Mouse (Mus musculus) layer of hippocampus, postnatal 25 days (tissue): ENCODE measurements around the gene Tbccd1. TPM values are rescaled to one million over a fixed set of nuclear protein-coding genes. Genes with fewer than 3 reads are reported as not detected.

Source experiments
- DNase-seq, 2 experiments: peaks; one replicate each; pipeline ENCODE4 v3.0.0; 2022; ENCODE audit warnings: mixed read lengths in 2 of 2, low spot score in 1 of 2; ENCODE audit errors: extremely low spot score in 1 of 2
- total RNA-seq, 2 experiments: library from RNA; stranded (reverse); gene quantifications; 2 replicates each; pipeline ENCODE4 v1.2.3; 2021

Gene Tbccd1
- total RNA-seq, 2 experiments from 2014 or later: 13.7 to 14.6 TPM

DNA sequence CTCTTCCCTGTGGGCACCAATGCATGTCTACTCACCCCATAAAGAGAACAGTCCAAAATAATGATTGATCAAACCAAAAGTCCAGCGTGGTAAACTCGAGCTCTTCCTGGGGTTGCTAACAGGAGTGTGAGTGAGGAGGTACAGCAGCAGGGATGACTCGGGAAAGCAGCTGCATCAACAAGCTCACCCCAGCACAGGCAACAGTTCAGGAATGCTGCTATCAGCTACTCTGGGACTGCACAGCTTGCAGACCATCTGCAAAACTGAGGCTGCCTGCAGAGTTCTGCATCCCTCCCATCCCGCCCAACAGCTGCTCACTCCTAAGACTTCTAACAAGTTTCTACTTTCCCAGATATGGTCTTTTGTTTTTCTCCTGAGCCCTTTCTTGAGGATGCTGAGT, 15.9 kb upstream of the Tbccd1 start:
- DNase-seq: no peak

DNA sequence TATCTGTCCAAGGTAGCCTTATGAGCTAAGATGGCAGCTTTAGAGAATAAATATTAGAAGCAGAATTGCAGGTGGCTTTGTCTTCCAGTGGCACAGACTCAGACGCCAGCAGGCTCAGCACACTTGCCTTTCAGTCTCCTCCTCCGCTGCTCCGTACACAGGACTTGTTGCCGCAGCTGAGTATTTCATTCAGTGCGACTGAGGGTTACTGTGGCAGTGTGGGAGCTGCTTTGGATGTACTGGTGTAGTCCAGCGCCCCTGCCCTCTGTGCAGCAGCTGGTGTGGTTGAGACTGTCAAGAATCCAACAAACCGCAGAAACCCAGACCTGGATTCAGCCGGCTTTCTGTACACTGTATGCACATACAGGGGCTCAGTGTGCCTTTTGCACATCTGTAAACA, 14.9 kb upstream of the Tbccd1 start:
- DNase-seq: no peak

DNA sequence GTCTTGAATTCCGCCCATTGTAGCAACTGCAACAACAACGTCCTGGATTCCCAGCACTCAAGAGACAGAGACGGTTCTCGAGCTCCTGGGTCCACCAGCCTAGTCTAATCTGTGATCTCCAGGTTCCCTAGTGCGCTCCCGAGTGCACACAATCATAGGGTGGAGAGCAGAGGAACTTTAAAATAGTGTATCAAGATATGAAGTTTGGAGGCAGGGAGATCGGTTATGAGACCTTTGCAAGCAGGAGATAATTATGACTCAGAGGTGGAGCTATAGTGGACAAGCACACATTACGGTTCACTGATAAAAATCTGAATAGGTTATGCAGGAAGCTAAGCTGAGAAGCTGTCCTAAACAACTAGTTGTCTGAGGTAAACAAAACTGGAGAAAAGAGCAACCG, 696 bp downstream of the Tbccd1 start:
- DNase-seq: no peak

DNA sequence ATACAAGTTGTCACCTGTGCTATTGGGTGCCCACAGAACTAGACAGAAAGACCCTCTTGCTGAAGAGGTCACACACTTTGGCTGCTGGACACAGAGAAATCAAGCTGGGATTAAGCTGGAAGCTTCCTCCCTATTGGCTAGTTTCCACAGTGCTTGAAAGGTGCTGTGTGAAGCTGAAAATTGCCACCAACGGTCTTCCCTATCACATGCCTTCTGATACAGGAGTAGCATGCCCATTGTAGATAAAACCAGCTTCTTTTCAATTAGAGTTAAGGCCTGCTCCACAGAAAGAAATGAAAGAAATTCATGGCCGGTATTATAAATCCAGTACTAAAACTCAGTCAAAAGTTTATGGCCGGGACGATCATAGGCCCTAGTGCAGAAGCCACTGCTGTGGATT, 4.8 kb downstream of the Tbccd1 start:
- no peak for DNase-seq

DNA sequence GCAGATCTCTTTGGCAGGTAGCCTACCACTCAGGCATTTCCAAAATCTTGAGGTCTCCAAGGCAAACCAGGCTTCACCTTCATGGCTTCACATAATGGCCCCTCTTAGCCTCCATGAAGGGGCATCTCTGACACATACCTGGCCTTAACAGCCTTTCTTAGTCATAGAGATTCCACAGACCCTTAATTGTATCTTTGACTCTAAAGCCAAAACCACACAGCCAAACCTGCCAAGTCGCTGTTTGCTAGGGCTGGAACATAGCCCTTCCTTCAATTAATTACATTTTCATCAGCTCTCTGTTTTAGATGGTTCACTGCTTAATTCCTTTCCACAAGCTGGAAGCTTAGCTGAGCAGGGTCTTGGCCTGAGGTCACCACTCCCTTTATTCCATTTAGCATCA, 9.1 kb downstream of the Tbccd1 start:
- no peak for DNase-seq

DNA sequence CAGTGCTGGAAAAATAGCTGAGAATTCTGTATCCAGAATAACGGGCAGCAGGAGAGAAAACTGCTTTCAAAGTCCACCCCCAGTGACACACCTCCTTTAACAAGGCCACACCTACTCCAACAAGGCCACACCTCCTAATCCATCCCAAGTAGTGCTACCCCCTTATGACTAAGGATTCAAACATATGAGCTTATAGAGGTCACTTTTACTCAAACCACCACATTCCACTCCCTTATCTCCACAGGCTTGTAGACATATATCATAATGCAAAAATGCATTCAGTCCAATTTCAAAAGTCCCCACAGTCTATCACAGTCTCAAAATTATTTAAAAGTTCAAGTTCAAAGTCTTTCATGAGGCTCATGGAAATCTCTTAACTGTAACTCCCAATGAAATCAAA, 9.8 kb downstream of the Tbccd1 start:
- no peak for DNase-seq

DNA sequence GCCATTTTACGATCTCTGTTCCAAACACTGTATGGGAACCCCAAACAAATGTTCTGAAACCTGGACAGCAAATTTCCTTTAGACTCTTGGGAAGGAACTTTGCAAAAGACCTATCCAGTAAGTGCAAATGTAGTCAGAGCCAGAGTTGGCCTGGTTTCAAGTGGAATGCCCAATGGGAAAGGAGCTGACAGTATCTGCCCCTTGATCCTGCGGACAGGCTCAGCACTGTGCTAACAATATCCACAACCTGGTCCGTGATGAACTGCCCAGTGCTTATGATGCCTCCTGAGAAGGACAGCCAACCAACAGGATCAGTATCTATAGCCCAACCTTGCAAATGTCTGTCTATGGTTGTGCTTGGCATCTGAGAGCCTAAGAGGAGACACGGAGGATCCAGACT, 12.0 kb downstream of the Tbccd1 start:
- no peak for DNase-seq

DNA sequence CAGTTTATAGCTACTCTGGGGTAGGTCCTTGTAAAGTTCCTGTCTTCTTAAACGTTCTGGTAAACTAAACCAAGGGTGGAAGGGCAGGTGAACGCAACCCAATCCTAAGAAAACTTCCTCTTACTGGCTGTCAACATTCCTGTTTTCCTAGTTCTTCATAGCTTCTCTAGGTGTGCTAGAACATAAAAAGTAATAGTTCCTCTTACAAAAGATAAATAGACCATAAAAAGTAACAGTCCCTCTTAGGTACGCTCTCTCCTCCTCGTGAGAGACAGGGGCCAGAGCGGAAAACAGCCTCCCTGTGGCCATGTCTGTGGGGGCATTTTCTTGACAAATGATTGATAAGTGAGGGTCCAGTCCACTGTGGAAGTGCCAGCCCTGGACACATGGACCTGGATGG, 12.6 kb downstream of the Tbccd1 start:
- DNase-seq: no peak

DNA sequence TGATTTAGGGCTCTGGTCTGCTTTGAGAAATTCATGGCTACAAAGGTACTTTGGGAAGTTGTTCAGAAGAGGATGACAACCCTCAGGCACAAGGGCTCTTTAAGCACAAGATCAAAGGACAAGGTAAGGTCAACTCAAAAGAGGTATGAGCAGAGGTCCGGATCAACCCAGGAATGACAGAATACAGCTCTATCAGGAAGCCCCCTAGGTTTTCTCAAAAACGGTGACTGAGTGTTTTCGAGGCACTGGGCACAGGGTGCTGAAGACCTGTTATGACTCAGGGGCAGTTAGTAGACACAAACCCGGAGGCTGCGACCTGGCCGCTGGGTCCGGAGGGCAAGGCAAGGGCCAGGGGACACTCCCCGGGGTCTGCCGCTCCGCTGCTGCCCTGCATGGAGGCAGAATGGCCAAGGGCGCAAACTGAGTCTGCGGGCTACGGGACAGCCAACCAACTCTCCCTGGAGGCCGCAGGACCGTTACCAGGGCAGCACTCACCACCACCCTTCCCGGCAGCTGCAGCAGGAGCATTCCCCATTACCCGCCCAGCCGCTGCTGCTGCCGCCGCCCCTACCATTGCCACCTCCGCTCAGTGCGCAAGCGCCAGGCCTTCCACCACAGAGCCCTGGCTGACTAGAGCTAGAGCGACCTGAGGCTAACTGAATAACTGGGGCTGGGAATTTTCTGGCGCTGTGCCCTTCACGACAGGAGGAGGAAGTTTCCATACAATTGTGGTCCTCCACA, 13.2 kb downstream of the Tbccd1 start:
- DNase-seq: peak; percentile 50 to 70

DNA sequence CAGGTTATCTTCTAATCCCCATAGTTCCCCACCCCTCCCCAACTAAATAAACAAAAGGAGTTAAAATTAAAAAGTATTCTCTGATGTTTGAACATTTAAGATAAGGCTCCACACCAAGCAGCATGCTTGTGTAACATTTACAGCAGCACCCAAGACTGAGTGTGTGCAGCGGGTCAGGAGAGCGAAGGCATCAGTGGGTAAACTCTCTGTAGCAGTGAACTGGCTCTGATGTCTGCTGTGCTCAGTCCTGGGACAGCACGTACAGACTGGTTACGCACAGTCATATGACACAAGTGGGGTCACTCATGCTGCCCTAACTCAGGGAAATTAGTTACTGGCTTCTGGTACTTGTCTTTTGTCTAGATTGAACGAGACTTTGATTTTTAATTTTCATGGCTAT, 14.6 kb downstream of the Tbccd1 start:
- no peak for DNase-seq

DNA sequence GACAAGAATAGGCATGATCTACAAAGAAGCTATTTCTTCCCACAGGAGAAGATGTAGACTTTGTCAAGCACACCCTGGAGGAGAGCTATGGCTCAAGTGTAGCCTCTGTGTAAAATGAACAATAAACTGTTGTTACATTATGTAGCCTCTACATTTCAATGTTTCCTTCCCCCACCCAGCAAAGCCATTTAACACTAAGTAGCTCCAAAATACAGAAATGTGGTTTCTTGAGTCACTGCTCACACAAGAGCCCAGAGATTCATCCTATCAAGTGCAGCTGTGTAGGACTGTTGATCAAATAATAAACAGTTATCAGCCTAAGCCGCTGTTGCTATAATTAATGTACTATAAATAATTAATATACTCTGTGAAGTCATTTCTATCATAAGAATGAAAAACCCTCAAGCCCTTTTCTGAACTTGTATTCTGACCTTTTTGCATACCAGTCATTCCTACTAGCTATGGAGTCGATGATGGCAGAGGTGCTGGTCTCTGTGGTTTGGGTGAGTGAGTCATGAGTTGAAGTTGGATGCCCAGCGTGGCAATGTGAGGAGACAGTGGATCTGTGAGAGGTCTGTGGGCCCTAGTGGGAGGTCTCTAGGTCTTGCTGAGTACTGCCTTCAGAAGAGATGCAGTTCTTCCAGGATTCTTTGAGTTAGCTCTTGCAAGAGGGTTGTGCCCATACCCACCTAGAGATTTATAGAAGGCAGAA, 18.2 kb downstream of the Tbccd1 start:
- no peak for DNase-seq

DNA sequence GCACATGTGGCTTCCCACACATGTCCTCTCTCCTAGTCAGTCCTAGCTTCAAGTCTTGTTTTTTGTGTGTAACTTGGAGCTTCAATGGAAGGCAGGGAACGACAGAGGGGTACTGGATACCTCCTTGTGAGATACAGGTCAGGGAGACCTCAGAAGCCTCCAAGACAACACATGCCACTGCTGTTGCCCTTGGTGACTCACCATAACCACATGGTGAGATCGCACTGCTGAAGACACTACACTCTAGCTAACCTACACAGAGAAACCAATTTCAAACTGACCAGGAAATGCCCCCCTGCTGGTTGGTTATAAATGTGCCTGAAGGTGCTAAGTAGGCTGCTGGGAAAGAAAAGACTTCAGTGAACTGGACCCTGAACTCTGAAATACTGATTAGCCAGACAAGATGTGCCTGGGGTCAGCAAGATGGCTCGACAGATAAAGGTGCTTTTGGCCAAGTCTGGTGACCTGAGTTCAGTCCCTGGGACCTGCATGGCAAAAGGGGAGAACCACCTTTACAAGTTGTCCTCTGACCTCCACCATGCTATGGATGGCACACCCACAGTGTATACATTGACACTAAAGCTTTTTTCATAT, 24.4 kb downstream of the Tbccd1 start:
- DNase-seq: no peak

DNA sequence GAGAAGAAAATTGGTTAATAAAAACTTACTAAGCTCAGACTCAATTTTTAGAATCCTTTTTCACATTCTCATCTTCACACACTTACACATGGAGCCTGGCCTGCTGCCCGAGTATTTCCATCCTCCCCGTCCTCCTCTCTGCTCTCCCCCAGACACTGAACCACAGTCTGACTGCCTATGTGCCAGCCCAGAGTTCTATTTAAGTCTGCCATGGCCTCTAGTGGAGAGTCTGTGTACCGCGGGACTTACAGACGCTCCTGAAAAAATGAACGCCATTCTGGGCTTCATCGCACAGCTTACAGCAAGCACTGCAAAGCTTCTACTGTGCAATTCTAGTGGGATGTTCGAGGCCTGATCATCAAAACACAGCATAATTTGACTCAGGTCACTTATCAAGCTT, 36.7 kb downstream of the Tbccd1 start:
- DNase-seq: no peak

DNA sequence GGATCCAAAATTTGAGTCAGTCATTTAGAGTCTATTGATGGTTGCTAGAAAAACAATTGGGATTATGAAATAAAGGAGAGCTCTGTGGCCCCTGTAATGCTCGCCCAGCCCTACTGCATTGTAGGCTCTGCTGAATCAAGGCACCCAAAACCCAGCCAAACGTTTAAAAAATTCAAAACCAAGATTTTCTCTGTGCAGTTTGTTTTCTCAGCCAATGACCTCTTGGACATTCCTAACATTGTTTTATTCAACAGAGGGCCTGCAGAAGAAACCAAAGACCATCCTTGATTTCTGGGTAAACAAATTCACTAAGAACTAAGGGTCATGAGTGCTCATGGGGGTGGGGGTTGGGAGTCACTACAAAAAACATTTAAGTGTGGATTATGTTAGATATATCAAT, 46.0 kb downstream of the Tbccd1 start, which contains the start of gene Crygs:
Crygs (minus strand) TSS at position 101 of the 400 bp plus-strand sequence.
- DNase-seq: no peak

DNA sequence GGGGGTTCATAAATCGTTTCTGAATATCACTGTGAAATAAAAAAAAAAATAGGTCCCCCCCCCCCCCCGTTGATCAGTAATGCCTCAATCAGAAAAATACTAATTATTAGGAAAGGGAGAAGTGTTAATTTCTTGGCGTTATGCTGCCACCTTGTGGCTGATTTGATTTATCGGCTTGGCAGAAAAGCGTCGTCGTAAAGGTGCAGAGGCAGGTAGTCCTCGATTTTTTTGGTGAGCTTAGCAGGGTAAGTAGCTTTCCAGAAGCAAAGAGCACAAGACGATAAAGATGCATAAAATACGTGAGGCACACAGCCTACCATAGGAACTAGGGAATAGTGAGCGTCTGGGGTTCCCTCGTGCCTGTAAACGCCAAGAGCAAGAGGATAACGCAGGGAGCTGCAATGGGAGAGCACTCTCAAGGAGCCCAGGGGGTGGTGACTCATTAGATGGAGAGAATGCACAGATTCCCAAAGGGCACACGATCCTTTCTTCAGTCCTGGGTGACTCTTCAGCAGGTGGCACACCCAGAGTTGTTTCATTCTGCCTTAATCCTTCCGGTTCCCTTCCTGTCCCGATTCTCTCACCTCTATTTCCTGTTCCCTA, 49.9 kb downstream of the Tbccd1 start:
- DNase-seq: peak in 1 of 2 experiments; percentile 79

DNA sequence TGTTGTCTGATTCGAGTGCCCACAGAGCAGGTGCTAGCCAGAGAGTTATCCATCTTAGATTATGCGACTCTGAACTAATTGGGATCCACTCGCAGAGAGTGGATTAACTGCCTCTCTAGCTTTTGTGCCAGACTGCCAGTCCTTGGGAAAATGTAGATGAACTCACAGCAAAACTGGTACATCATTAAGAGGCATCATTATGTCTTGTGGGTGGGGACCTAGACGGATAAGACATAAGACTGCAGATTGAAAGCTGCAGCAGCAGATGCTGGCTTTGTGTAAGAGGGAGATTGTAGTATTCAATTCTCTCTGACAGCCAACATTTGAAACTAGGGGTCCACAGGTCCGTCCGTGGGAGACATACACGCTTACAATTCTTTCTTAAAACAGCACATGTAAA, 54.7 kb downstream of the Tbccd1 start:
- DNase-seq: no peak

DNA sequence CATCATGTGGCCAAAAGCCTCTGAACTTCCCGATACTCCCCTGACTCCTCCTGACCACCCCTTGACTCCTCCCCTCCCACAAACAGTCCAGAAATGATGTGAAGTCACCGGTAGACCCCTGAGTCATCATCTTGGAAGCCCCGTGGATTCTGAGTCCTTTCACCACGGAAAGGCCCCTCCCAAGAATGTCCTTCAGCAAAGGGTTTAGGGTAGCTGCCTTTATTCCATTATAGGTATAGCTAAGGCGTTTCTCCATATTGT, 56.7 kb downstream of the Tbccd1 start:
- DNase-seq: no peak

DNA sequence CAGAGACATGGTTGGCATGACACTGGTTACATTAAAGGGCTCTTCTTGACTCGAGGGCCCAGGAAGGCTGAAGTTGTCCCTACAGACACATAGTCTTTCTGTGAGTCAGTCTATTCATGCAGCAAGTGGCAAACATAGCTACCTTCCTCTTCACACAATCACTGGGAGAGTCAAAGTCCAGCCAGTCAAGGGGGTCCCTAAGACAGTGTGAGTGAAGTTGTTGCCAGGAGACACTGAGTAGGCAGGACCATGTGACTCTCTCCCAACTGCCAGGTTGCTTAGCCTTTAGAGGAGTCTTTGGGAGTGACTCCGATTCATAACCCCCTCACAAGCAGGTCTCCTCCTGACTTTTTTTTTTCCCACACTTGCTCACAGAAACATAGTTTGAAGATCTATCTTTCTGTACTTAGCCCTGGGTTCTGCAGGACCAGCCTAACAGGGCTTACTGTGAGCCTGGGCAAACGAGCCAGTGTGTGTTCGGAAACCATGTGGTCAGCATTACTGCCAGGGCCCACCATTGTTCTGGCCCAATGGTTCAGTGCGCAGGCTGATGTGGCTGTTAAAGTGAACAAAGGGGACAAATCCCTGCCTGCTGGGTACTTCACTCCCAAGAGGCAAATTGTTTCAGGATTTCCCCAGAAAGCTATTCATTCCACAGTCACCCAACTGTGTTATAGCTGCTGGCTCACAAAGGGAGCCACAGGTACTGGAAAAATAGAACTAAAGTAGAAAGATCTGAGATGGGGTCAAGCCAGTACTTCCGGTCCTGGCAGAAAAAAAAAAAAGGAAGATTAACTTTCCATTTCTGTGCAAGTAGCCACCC, 57.2 kb downstream of the Tbccd1 start:
- DNase-seq: no peak

DNA sequence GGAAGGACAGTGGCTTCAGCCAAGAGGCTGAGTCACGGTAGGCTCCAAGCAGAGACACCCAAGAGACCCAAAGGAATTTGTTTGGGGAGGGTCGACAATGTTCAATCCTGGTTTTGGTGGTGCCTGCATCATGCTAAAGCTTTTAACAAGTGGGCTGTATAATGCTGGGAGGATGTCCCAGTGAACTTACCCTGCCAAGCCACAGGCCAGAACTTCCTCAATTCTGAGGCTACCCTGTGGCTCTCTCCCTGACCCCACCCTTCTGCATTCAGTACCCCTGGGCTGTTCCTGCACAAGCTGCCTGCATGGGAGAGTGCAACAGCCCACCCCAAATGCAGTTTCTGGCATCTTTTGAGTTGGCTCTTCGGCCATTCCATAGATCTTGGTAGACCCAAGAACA, 58.9 kb downstream of the Tbccd1 start:
- no peak for DNase-seq

DNA sequence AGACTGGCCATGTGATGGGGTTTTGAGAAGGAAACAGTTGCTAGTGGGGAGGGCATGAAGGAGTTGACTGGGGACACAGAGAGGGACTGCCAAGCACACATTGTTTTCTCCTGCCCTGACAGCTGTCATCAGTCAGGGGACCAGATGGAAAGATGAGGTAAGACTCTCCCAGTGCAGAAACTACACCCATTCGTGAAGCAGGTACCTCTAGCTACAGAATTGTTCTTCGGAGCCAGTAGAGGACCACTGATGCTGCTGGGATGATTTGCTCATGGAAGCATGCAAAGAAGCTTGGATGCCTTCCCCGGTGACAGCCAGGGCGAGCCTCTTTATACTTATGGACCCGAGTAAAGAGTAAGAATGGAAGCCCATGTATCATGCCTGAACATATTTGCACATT, 59.9 kb downstream of the Tbccd1 start:
- DNase-seq: no peak

DNA sequence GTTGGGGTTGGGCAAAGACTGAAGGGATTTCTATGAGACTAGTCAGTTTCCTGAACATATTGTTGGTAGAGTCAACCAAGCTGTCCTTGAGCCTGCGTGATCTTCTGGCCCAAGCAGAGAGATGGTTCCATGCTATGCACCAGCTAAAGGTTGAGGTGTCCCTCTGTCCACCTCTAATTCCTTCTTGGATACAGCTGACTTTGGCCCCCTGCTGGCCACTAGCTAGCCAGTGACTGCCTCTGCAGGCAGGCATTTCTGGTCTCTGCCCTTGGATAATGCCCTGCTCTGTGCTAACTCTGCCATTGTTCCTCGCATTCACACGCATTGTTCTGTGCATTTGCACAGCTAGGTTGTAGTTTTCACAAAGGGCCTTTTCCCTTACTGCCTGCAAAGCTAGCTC, 62.0 kb downstream of the Tbccd1 start:
- no peak for DNase-seq
